Mouse (Mus musculus) CH12.LX (cell line): Measurements from ENCODE around the gene Avpi1. TPM values are rescaled to one million over a fixed set of nuclear protein-coding genes. Genes with fewer than 3 reads are reported as not detected.
A peak's percentile ranks its signal among the peaks of the same experiment; 100 is the strongest.

ENCODE experiments used
- DNase-seq: peaks from one replicate; pipeline ENCODE4 v3.0.0-alpha.2; 2013; ENCODE audit errors: extremely low read depth
- H3K27ac ChIP-seq: 2 replicates; pipeline ENCODE4 v1.5.1; 2012; ENCODE audit warnings: low read depth, mild to moderate bottlenecking, control low read depth, moderate library complexity; ENCODE audit not compliant: insufficient read depth
- H3K27me3 ChIP-seq: replicated peaks from 2 replicates; pipeline ENCODE3; 2012; ENCODE audit warnings: inconsistent platforms
- H3K36me3 ChIP-seq, 2 experiments: replicated peaks in 1 of 2; 2 replicates each; pipeline versions ENCODE3 to v1.6.1; 2012; ENCODE audit warnings: inconsistent platforms in 1 of 2, low read length in 1 of 2, mild to moderate bottlenecking in 1 of 2, mixed read lengths in 1 of 2, moderate library complexity in 1 of 2; ENCODE audit not compliant: control insufficient read depth in 1 of 2, insufficient read depth in 1 of 2
- H3K4me1 ChIP-seq, 2 experiments: 2 replicates each; pipeline ENCODE4 v1.6.1; 2012; ENCODE audit warnings: inconsistent platforms in 1 of 2, moderate library complexity in 1 of 2; ENCODE audit not compliant: insufficient read depth in 2 of 2, control insufficient read depth in 1 of 2
- H3K4me2 ChIP-seq: 2 replicates; pipeline ENCODE4 v1.6.1; 2012; ENCODE audit warnings: low read depth, mild to moderate bottlenecking, control low read depth; ENCODE audit not compliant: poor library complexity, insufficient read depth, severe bottlenecking
- H3K4me3 ChIP-seq, 3 experiments: fragments of 150-350 bp in 1 of 3; sonication (generic) in 1 of 3; replicated peaks in 1 of 3; 2 replicates each; pipeline versions ENCODE3 to v1.5.1; 2011 to 2012; ENCODE audit warnings: low read depth in 2 of 3, low read length in 2 of 3, mild to moderate bottlenecking in 2 of 3, moderate library complexity in 2 of 3, control low read depth in 1 of 3, improper control_type of control experiment in 1 of 3, inconsistent platforms in 1 of 3, mixed read lengths in 1 of 3; ENCODE audit not compliant: poor library complexity in 1 of 3
- H3K79me2 ChIP-seq: replicated peaks from 2 replicates; pipeline ENCODE4 v1.6.1; 2012; ENCODE audit warnings: mild to moderate bottlenecking, moderate library complexity; ENCODE audit not compliant: control insufficient read depth, poor library complexity, insufficient read depth, severe bottlenecking; ENCODE audit errors: extremely low read depth
- H3K9ac ChIP-seq: 2 replicates; pipeline ENCODE4 v1.6.1; 2012; ENCODE audit warnings: low read depth, mild to moderate bottlenecking, control low read depth, moderate library complexity; ENCODE audit not compliant: insufficient read depth
- H3K9me3 ChIP-seq: replicated peaks from 2 replicates; pipeline ENCODE3; 2012; ENCODE audit warnings: low read length, inconsistent platforms, mixed read lengths
- BHLHE40 ChIP-seq: IDR thresholded peaks from 2 replicates; pipeline ENCODE4 v1.6.1; 2011; ENCODE audit warnings: mild to moderate bottlenecking, low read depth, low read length, improper control_type of control experiment
- CHD1 ChIP-seq: IDR thresholded peaks from 2 replicates; pipeline ENCODE4 v1.6.1; 2012; ENCODE audit warnings: low read depth, low read length, improper control_type of control experiment, inconsistent platforms
- CHD2 ChIP-seq: IDR thresholded peaks from 2 replicates; pipeline ENCODE4 v1.6.1; 2011; ENCODE audit warnings: low read length, improper control_type of control experiment
- CTCF ChIP-seq, 2 experiments: IDR thresholded peaks in 1 of 2; conservative IDR thresholded peaks in 1 of 2; 2 replicates each; pipeline ENCODE4 v1.5.1; 2011 to 2012; ENCODE audit warnings: low read depth in 2 of 2, low read length in 2 of 2, improper control_type of control experiment in 1 of 2, inconsistent platforms in 1 of 2, mild to moderate bottlenecking in 1 of 2, moderate library complexity in 1 of 2
- E2F4 ChIP-seq: IDR thresholded peaks from 2 replicates; pipeline ENCODE4 v1.6.1; 2011; ENCODE audit warnings: low read depth, low read length, improper control_type of control experiment; ENCODE audit not compliant: insufficient replicate concordance
- ELF1 ChIP-seq: IDR thresholded peaks from 2 replicates; pipeline ENCODE4 v1.6.1; 2014; ENCODE audit warnings: low read depth, mild to moderate bottlenecking, inconsistent platforms, low read length, improper control_type of control experiment
- EP300 ChIP-seq: IDR thresholded peaks from 2 replicates; pipeline ENCODE4 v1.6.1; 2011; ENCODE audit warnings: low read length, improper control_type of control experiment
- ETS1 ChIP-seq: conservative IDR thresholded peaks from 2 replicates; pipeline ENCODE4 v1.6.1; 2012; ENCODE audit warnings: low read depth, mild to moderate bottlenecking, inconsistent platforms, low read length, improper control_type of control experiment, moderate library complexity
- GABPA ChIP-seq: IDR thresholded peaks from 2 replicates; pipeline ENCODE4 v1.6.1; 2012; ENCODE audit warnings: low read depth, low read length, improper control_type of control experiment, inconsistent platforms; ENCODE audit not compliant: insufficient replicate concordance
- HCFC1 ChIP-seq: IDR thresholded peaks from 2 replicates; pipeline ENCODE4 v1.6.1; 2012; ENCODE audit warnings: low read depth, mild to moderate bottlenecking, inconsistent platforms, low read length, improper control_type of control experiment
- IRF4 ChIP-seq: IDR thresholded peaks from 2 replicates; pipeline ENCODE4 v1.6.1; 2014; ENCODE audit warnings: low read depth, mild to moderate bottlenecking, inconsistent platforms, low read length, improper control_type of control experiment
- JUN ChIP-seq: IDR thresholded peaks from 2 replicates; pipeline ENCODE4 v1.6.1; 2011; ENCODE audit warnings: low read depth, mild to moderate bottlenecking, low read length, improper control_type of control experiment, moderate library complexity; ENCODE audit not compliant: insufficient read depth
- JUND ChIP-seq: conservative IDR thresholded peaks from 2 replicates; pipeline ENCODE4 v1.6.1; 2011; ENCODE audit warnings: low read depth, low read length, improper control_type of control experiment
- KAT2A ChIP-seq: IDR thresholded peaks from 2 replicates; pipeline ENCODE4 v1.6.1; 2012; ENCODE audit warnings: low read length, improper control_type of control experiment, inconsistent platforms; ENCODE audit not compliant: insufficient replicate concordance
- MAFK ChIP-seq: IDR thresholded peaks from 2 replicates; pipeline ENCODE4 v1.6.1; 2011; ENCODE audit warnings: low read length, improper control_type of control experiment; ENCODE audit not compliant: insufficient replicate concordance
- MAX ChIP-seq: IDR thresholded peaks from 2 replicates; pipeline ENCODE4 v1.6.1; 2011; ENCODE audit warnings: low read length, improper control_type of control experiment
- MAZ ChIP-seq: IDR thresholded peaks from 2 replicates; pipeline ENCODE4 v1.6.1; 2012; ENCODE audit warnings: low read depth, mild to moderate bottlenecking, inconsistent platforms, low read length, improper control_type of control experiment, moderate library complexity
- MEF2A ChIP-seq: IDR thresholded peaks from 2 replicates; pipeline ENCODE4 v1.6.1; 2014; ENCODE audit warnings: low read depth, mild to moderate bottlenecking, inconsistent platforms, low read length, improper control_type of control experiment, borderline replicate concordance
- MXI1 ChIP-seq: IDR thresholded peaks from 2 replicates; pipeline ENCODE4 v1.6.1; 2011; ENCODE audit warnings: mild to moderate bottlenecking, low read depth, low read length, improper control_type of control experiment
- MYC ChIP-seq: IDR thresholded peaks from 2 replicates; pipeline ENCODE4 v1.6.1; 2011; ENCODE audit warnings: low read depth, mild to moderate bottlenecking, improper control_type of control experiment, low read length
- NELFE ChIP-seq: IDR thresholded peaks from 2 replicates; pipeline ENCODE4 v1.6.1; 2011; ENCODE audit warnings: low read depth, low read length, improper control_type of control experiment
- NRF1 ChIP-seq: IDR thresholded peaks from 2 replicates; pipeline ENCODE4 v1.6.1; 2014; ENCODE audit warnings: low read depth, mild to moderate bottlenecking, inconsistent platforms, low read length, improper control_type of control experiment, moderate library complexity
- PAX5 ChIP-seq: IDR thresholded peaks from 2 replicates; pipeline ENCODE4 v1.6.1; 2012; ENCODE audit warnings: low read length, inconsistent platforms, mixed read lengths
- POLR2A ChIP-seq: IDR thresholded peaks from 2 replicates; pipeline ENCODE4 v1.6.1; 2011; ENCODE audit warnings: low read depth, mild to moderate bottlenecking, improper control_type of control experiment, low read length
- POLR2AphosphoS2 ChIP-seq: IDR thresholded peaks from 2 replicates; pipeline ENCODE4 v1.6.1; 2011; ENCODE audit warnings: low read depth, low read length, improper control_type of control experiment
- RAD21 ChIP-seq: IDR thresholded peaks from 2 replicates; pipeline ENCODE4 v1.6.1; 2011; ENCODE audit warnings: low read depth, mild to moderate bottlenecking, low read length, improper control_type of control experiment, moderate library complexity
- RCOR1 ChIP-seq: conservative IDR thresholded peaks from 2 replicates; pipeline ENCODE4 v1.6.1; 2012; ENCODE audit warnings: low read depth, mild to moderate bottlenecking, inconsistent platforms, low read length, improper control_type of control experiment
- SIN3A ChIP-seq: IDR thresholded peaks from 2 replicates; pipeline ENCODE4 v1.6.1; 2012; ENCODE audit warnings: low read length, improper control_type of control experiment, inconsistent platforms
- SMC3 ChIP-seq: IDR thresholded peaks from 2 replicates; pipeline ENCODE4 v1.6.1; 2011; ENCODE audit warnings: low read depth, low read length, improper control_type of control experiment
- TBP ChIP-seq: conservative IDR thresholded peaks from 2 replicates; pipeline ENCODE4 v1.6.1; 2011; ENCODE audit warnings: low read depth, low read length, improper control_type of control experiment
- TCF12 ChIP-seq: IDR thresholded peaks from 2 replicates; pipeline ENCODE4 v1.6.1; 2014; ENCODE audit warnings: low read depth, mild to moderate bottlenecking, inconsistent platforms, low read length, improper control_type of control experiment
- UBTF ChIP-seq: IDR thresholded peaks from 2 replicates; pipeline ENCODE4 v1.6.1; 2012; ENCODE audit warnings: low read depth, mild to moderate bottlenecking, inconsistent platforms, low read length, improper control_type of control experiment, moderate library complexity
- USF1 ChIP-seq: IDR thresholded peaks from 2 replicates; pipeline ENCODE4 v1.6.1; 2014; ENCODE audit warnings: low read depth, mild to moderate bottlenecking, inconsistent platforms, low read length, improper control_type of control experiment
- USF2 ChIP-seq: conservative IDR thresholded peaks from 2 replicates; pipeline ENCODE4 v1.6.1; 2011; ENCODE audit warnings: low read depth, low read length, improper control_type of control experiment
- ZC3H11A ChIP-seq: IDR thresholded peaks from 2 replicates; pipeline ENCODE4 v1.6.1; 2012; ENCODE audit warnings: low read depth, mild to moderate bottlenecking, inconsistent platforms, low read length, improper control_type of control experiment
- ZKSCAN1 ChIP-seq: IDR thresholded peaks from 2 replicates; pipeline ENCODE4 v1.6.1; 2012; ENCODE audit warnings: low read depth, inconsistent platforms, low read length, improper control_type of control experiment, borderline replicate concordance
- ZMIZ1 ChIP-seq: IDR thresholded peaks from 2 replicates; pipeline ENCODE4 v1.6.1; 2012; ENCODE audit warnings: low read depth, mild to moderate bottlenecking, inconsistent platforms, low read length, improper control_type of control experiment
- ZNF384 ChIP-seq: IDR thresholded peaks from 2 replicates; pipeline ENCODE4 v1.6.1; 2012; ENCODE audit warnings: low read depth, low read length, improper control_type of control experiment, inconsistent platforms
- dilution Hi-C: fragments of 300-500 bp; cut with MboI; formaldehyde crosslinking; loops from 2 replicates; pipeline ENCODE4 v1.14.3; 2020; ENCODE audit warnings: low sequenced_read_pairs; ENCODE audit not compliant: extremely low pct_unique_long_range_greater_than_20kb, extremely low pct_ligation_motif_present
- in situ Hi-C: fragments of 300-500 bp; cut with MboI; formaldehyde crosslinking; loops from 3 replicates; pipeline ENCODE4 v1.14.3; 2019; ENCODE audit warnings: low sequenced_read_pairs, low pct_ligation_motif_present, low pct_unique_long_range_greater_than_20kb, mixed read lengths
- polyA plus RNA-seq: library from polyadenylated mRNA; unstranded; fragments of >175 nt; gene quantifications from 2 replicates; pipeline ENCODE4 v1.2.1, GENCODE M21; 2012; ENCODE audit warnings: low read depth; ENCODE audit not compliant: insufficient read length
- total RNA-seq, 2 experiments: library from RNA; depleted of rRNA; stranded (reverse); fragments of 300-350 nt in 1 of 2; fragments of >200 nt in 1 of 2; gene quantifications; 2 replicates each; pipeline ENCODE4 v1.2.3; 2012 to 2014

The Avpi1 gene
- total and polyA plus RNA-seq, 3 experiments: 5.9 to 9.3 (median 9.0) TPM

DNA sequence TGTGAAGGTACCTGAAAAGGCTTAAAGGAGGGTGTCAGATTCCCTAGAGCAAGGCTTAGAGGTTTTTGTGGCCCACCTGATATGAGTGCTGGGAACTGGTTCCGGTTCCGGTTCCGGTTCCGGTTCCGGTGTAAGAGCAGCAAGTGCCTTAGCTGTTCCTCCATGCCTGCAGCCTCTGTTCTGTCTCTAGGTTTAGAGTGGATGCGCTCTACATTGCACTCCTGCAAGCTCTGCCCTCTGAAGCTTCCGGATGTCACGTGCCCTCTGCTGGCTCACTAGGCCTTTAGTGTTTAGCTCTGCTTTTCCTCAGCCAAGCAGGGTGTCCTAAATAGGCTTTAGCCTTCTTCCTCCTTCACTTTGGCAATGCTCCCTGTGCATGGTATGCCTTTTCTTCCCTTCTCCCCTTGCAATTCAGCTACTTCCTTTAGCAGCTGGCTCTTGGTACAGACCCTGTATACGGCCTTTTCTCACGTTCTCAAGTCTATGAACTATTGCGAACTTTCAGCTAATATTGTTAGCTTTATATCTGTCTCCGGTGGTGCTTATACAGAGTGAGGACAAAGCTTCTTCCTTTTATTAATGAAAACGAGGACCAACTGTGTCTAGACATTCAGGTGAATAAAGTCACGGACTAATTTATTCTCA is 39.6 kb downstream of the Avpi1 start:
- peak overlapping the region; percentile 93 for H3K27ac ChIP-seq
- dilution Hi-C loops (no loop called here), in situ Hi-C loops (no loop called here)
- H3K4me2 ChIP-seq: peak overlapping the region; percentile 83
- H3K4me3 ChIP-seq: peak overlapping the region; percentile 64 to 96 (median 65)
- TF ChIP-seq EP300: no peak; the same call in 1 of the 2 replicates
- TF ChIP-seq NRF1: no peak; the same call in 1 of the 2 replicates
- no peak for TF ChIP-seq ZNF384
- no peak for TF ChIP-seq CHD2
- TF ChIP-seq TBP: peak; percentile 64; the same call in 1 of the 2 replicates
- no peak for TF ChIP-seq RCOR1
- 0 out of 4 replicates have a peak, but pooled peaks of 1 of the 2 experiments have one; percentile 15 for TF ChIP-seq CTCF (conservative IDR thresholded peaks at IDR 0.05 in 1 of 2, IDR thresholded peaks at IDR 0.05 in 1 of 2; ENCODE audit: low read depth in 2 of 2, low read length in 2 of 2)
- TF ChIP-seq JUN: no peak
- TF ChIP-seq ELF1: peak; percentile 92
- TF ChIP-seq HCFC1: peak; percentile 80
- no peak for TF ChIP-seq CHD1
- no peak for TF ChIP-seq IRF4
- TF ChIP-seq MAX: peak; percentile 91
- TF ChIP-seq USF1: peak; percentile 87
- TF ChIP-seq PAX5: no peak
- no peak for TF ChIP-seq ZC3H11A
- TF ChIP-seq E2F4: no peak
- TF ChIP-seq MAZ: no peak
- peak; percentile 73; the same call in 1 of the 2 replicates for TF ChIP-seq KAT2A
- 0 out of 2 replicates have a peak, but pooled peaks have one; percentile 47 for TF ChIP-seq MYC
- TF ChIP-seq BHLHE40: peak; percentile 94
- peak; percentile 65; the same call in 1 of the 2 replicates for TF ChIP-seq ZMIZ1
- no peak; the same call in 1 of the 2 replicates for TF ChIP-seq SIN3A
- TF ChIP-seq ETS1: peak; percentile 52
- peak; percentile 90 for TF ChIP-seq POLR2A
- no peak for TF ChIP-seq MAFK
- peak; percentile 79; the same call in 1 of the 2 replicates for TF ChIP-seq NELFE
- peak; percentile 45; the same call in 1 of the 2 replicates for TF ChIP-seq MEF2A
- no peak for TF ChIP-seq ZKSCAN1
- no peak for TF ChIP-seq RAD21
- TF ChIP-seq JUND: no peak
- TF ChIP-seq GABPA: no peak
- TF ChIP-seq SMC3: no peak
- TF ChIP-seq TCF12: peak; percentile 56; the same call in 1 of the 2 replicates
- TF ChIP-seq UBTF: no peak
- no peak for TF ChIP-seq POLR2AphosphoS2
- peak; percentile 65; the same call in 1 of the 2 replicates for TF ChIP-seq MXI1
- peak; percentile 79 for TF ChIP-seq USF2
- peak; percentile 92 for DNase-seq
- peaks cover 9% of the 10 kb centered on the region for H3K79me2 ChIP-seq
- H3K4me1 ChIP-seq: peaks cover 2 to 26% of the 10 kb centered on the region in 2 experiments; a peak in 2 of 4 replicates
- H3K9me3 ChIP-seq: no peaks in the 10 kb centered on the region
- peak overlapping the region; percentile 68 for H3K9ac ChIP-seq
- H3K36me3 ChIP-seq: peaks cover 4 to 17% of the 10 kb centered on the region in 2 experiments
- no peaks in the 10 kb centered on the region for H3K27me3 ChIP-seq
